Mouse (Mus musculus): ENCODE data around the gene Adgrv1.
A peak's percentile ranks its signal among the peaks of the same experiment; 100 is the strongest.
"Not testable (repeated sequence)": the region's sequence is repeated elsewhere in the genome, so short reads cannot be mapped to it uniquely, and the experiment has no call there.

The Adgrv1 gene

DNA sequence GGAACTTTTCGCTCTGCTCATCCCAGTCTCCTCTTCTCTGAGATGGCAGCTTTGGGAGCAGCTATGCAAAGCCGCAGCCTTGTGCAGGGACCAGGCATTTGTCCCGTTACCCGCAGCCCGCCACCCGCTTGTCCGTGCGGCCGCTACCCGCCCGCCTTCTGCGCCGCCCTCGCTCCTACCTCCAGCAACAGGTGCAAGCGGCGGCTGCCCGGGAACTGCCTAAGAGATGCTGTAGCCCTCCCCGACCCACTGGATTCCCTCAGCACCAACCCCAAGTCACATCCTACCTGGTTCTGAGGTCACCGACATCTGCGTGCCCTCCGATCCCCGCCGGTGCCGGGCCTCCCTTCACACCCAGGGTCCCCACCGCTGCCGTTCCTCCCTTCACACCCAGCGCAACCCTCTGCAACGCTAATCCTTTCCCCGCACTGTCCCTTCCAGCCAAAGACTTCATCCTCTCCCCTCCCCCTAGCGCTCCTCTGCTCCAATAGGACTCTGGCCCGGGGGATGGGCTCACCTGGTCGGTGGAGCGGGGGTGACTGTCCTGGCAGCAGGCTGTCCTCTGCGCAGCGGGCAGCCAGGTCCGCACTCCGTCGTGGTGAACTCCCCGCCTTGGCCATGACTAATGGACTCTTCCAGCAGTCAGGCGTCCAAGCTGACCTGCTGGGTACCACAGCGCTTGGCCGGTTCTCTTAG is at the start of gene Adgrv1:
Gene Adgrv1, minus strand, starts transcription at position 435 of the 696 bp plus-strand sequence.
- no peak for DNase-seq (ENCODE audit: low spot score in 2 of 2)

- DNase-seq (ENCODE audit: low spot score in 2 of 2): peak in 1 of 2 experiments; percentile 29
Observed at GRCm38 (mm10) chr13:81675333-81675732, 42.4 kb upstream of the Adgrv1 start.

GRCm38 (mm10) chr13:81667713-81668112 is 34.8 kb upstream of the Adgrv1 start:
- no peak for DNase-seq (ENCODE audit: low spot score in 2 of 2)

GRCm38 (mm10) chr13:81664331-81664698 is 31.4 kb upstream of the Adgrv1 start:
- peak in 1 of 2 experiments; percentile 27 for DNase-seq (ENCODE audit: low spot score in 2 of 2)

DNA sequence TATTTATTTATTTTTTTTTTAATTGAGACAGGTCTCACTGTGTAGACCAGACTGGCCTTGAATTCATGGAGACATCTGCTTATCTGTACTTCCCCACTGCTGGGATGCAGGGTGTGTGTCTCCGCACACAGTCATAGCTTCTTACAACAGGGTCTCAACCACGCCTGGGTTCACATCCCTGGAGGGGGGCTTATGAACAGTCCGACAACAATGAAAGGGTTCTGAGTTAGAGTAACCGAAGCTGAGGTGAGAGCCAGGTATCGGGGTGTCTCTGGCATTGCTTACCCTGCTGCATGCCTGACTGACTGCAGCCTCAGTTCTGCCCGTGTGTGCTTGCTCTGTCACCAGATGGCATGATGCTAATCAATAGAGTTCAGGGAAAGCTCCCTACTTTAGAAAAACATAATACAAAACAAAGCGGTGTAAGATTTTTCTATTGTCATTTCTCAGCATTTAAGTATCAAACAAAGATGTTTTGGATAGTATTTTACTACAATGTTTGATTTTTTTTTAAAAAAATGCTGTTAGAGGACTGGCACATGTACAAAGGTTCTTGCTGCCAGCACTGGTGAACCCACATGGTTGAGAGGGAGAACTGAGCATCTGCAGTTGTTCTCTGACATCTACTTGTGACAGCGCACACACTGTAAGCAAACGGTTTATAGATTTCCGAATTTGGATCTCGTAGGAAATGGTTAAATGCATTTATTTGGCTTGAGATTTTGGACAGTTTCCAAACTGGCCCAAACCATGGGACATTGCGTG is 30.8 kb upstream of the Adgrv1 start:
- DNase-seq (ENCODE audit: low spot score in 2 of 2): peak in 1 of 2 experiments; percentile 57

- DNase-seq (ENCODE audit: low spot score in 2 of 2): no peak
Observed at GRCm38 (mm10) chr13:81658053-81658752, 25.2 kb upstream of the Adgrv1 start.

DNA sequence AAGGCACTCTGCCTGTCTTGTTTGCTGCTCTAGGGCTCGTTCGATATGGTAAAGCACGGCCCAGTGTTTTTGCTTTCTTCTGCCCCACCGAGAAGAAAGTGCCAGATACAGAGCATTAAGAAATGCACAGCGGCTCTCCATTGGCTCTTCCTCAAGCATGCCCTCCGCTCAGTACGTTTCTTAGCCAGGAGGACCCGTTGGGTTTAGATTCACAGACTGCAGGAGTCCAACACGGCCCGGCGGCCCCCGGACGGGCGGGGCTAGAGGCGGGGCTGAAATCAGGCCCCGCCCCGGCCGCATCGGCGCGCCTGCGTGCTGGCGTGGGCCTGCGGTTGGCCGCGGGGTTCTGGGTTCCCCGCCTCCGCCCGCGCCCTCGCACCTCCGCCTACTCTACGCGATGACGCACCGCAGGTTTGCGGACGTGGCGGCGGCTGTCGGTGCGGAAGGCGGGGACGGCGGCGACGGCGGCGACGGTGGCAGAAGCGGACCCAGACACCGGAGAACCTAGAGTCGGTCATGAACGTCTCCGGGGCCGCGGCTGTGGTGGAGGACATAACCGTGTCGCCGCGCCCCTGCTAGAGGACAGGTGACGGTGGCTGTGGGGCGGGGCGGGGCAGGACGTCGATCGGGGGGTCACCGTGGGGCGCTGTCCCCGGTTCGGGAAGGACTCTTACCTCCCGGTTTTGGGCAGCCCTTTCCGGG is 24.5 kb upstream of the Adgrv1 start, which contains the start of gene Lysmd3:
Gene Lysmd3, plus strand, starts transcription at position 313 of the 702 bp plus-strand sequence.
- peak; percentile 91 to 96 for DNase-seq (ENCODE audit: low spot score in 2 of 2)

GRCm38 (mm10) chr13:81657008-81657350 is 24.0 kb upstream of the Adgrv1 start:
- DNase-seq (ENCODE audit: low spot score in 2 of 2): no peak

GRCm38 (mm10) chr13:81656091-81656850 is 23.3 kb upstream of the Adgrv1 start:
- no peak for DNase-seq (ENCODE audit: low spot score in 2 of 2)

- DNase-seq (ENCODE audit: low spot score in 2 of 2): not testable (repeated sequence)
Observed at GRCm38 (mm10) chr13:81650382-81650781, 17.4 kb upstream of the Adgrv1 start.

DNA sequence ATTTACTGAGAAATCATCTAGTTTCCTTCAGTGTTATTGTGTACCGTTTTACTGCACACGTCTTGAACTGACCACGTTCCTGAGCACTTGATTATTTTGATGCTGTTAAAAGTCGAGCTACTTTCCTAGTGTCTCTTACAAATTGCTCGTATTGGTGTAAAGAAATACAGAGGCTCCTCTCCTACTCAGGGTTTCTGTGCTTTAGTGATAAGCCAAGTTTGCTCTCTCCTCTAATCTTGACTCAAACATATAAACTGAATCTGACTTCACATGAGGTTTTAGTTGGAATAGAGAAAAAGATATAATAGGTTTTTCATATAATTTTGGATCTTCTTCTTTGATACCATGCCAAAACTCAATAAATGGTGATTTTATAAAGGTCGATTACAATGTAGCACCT is 13.4 kb upstream of the Adgrv1 start:
- DNase-seq (ENCODE audit: low spot score in 2 of 2): no peak

DNA sequence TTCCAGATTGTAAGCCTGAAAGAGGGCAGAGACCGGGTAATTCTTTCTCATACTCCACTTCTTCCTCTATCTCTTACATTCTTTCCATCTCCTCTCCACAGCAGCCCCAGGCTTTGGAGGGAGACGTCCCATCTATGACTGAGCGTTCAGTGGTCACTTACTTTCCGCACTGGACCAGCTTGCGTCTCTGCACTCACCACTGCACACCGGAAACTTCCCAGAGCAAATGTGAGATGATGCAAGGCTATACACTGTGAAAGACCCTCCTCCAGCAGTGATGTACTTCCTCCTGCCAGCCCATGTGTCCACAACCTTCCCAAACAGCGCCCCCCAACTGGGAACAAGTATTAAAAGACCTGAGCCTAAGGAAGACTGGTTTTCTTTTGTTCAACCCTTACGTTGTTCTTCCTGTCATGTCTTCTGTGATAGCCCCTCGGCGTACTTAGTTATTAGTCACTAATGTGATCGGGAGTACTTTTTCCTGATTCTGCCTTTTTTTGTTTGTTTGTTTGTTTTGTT is 11.2 kb upstream of the Adgrv1 start:
- DNase-seq (ENCODE audit: low spot score in 2 of 2): no peak

GRCm38 (mm10) chr13:81642491-81643149 is 9.7 kb upstream of the Adgrv1 start:
- DNase-seq (ENCODE audit: low spot score in 2 of 2): no peak

GRCm38 (mm10) chr13:81641289-81642045 is 8.5 kb upstream of the Adgrv1 start:
- DNase-seq (ENCODE audit: low spot score in 2 of 2): peak; percentile 40 to 80

GRCm38 (mm10) chr13:81640881-81641280 is 7.9 kb upstream of the Adgrv1 start:
- DNase-seq (ENCODE audit: low spot score in 2 of 2): no peak

DNA sequence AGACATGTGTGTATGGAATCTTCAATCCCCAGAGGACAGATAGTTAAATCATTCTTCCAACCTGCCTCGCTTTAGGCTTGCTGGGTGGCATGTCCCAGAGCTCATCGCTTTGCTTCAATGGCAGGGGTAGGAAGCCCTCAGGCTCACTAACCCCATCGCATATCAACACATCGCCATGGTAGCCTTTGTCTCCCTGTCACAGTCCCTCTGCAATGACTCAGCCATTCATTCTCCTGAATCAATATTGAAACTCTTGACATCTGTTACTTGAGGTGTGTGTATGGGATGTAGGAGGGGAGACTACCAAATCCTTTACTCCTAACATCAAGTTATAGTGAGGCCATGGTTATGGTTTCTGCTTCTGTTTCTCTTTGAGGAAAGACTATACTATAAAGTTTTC is 6.7 kb upstream of the Adgrv1 start:
- no peak for DNase-seq (ENCODE audit: low spot score in 2 of 2)

GRCm38 (mm10) chr13:81630566-81630965 is 2.4 kb downstream of the Adgrv1 start:
- no peak for DNase-seq (ENCODE audit: low spot score in 2 of 2)

DNA sequence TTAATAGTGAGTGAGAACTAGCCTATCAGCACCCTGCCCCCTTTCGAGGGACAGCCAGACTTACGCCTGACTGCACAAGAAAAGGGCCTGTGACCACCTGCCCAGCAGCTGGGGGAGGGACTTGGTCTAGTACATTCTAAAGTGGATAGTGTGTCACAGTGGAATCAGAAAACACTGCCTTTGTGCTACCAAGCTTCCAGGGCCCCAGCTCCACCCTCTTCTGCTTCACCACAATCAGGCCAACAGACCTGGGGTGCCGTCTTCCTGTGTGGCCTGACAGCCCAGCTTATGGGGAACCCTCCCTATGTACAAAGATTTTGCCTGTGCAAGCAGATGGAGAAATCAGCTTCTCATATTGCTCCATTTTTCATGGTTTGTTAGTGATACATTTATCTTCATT is 3.6 kb downstream of the Adgrv1 start:
- DNase-seq (ENCODE audit: low spot score in 2 of 2): no peak

DNA sequence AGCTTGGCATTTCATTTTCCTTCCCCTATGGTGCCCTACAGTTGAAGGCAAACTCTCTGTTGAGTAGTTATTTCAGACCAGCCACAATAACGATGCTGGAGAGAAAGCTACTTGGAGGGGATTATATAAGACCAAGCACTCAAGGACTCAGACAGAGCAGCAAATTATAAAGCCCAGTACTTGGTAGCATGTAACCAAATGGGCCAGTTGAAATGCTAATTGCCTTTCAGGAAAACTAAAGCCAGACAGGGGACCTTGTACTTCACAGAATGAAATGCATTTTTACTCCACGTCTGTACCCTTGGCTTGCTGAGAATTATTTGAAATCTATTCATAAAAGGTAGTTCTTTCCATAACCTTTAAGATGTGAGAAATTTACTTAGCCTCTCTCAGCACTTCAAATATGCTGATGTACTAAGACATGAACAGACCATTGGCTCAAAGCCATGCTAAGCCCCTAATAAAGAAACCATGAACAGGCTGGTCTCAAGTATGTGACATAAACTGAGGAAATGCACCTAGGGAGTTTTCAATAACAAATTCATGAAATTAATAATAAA is 4.2 kb downstream of the Adgrv1 start:
- DNase-seq (ENCODE audit: low spot score in 2 of 2): no peak

All from spleen, postnatal 4 days (tissue).